Mouse (Mus musculus) stomach, embryonic 15.5 days (tissue): ENCODE data around the gene Eipr1. TPM values are rescaled to one million over a fixed set of nuclear protein-coding genes. Genes with fewer than 3 reads are reported as not detected.

ENCODE experiments used
- ATAC-seq: fragments of 200-750 bp; cut with Nextera tagmentation; 2 replicates; pipeline ENCODE4 v1.8.0; 2017; ENCODE audit warnings: low read depth, moderate number of reproducible peaks, moderate TSS enrichment; ENCODE audit not compliant: insufficient read depth, low FRiP score
- H3K27ac ChIP-seq: fragments of 300-500 bp; sonication (generic); 2 replicates; pipeline ENCODE4 v1.5.1; 2015; ENCODE audit warnings: mild to moderate bottlenecking, inconsistent platforms
- H3K27me3 ChIP-seq: fragments of 300-500 bp; sonication (generic); replicated peaks from 2 replicates; pipeline ENCODE4 v1.6.1; 2015; ENCODE audit warnings: inconsistent platforms
- H3K36me3 ChIP-seq: fragments of 300-500 bp; sonication (generic); 2 replicates; pipeline ENCODE4 v1.6.1; 2015; ENCODE audit warnings: inconsistent platforms
- H3K4me1 ChIP-seq: fragments of 300-500 bp; sonication (generic); 2 replicates; pipeline ENCODE4 v1.6.1; 2015; ENCODE audit warnings: inconsistent platforms
- H3K4me2 ChIP-seq: fragments of 300-500 bp; sonication (generic); 2 replicates; pipeline ENCODE4 v1.6.1; 2015; ENCODE audit warnings: mild to moderate bottlenecking, inconsistent platforms
- H3K4me3 ChIP-seq: fragments of 300-500 bp; sonication (generic); replicated peaks from 2 replicates; pipeline ENCODE4 v1.5.1; 2015; ENCODE audit warnings: inconsistent platforms
- H3K9ac ChIP-seq: fragments of 300-500 bp; sonication (generic); 2 replicates; pipeline ENCODE4 v1.6.1; 2015; ENCODE audit warnings: inconsistent platforms
- H3K9me3 ChIP-seq: fragments of 300-500 bp; sonication (generic); 2 replicates; pipeline ENCODE4 v1.6.1; 2016; ENCODE audit warnings: inconsistent platforms
- WGBS: fragments of 180-500 bp; shearing (Covaris S2); methylation state at CpG from one replicate; pipeline ENCODE4 v1.1.7; 2015; 5-methylcytosine and 5-hydroxymethylcytosine counted together
- polyA plus RNA-seq: library from polyadenylated mRNA; unstranded; fragments of >200 nt; fragmentation: Nextera tagmentation; extraction: Ambion mirVana; gene quantifications from 2 replicates; pipeline ENCODE4 v1.2.1, GENCODE M21; 2015

Gene Eipr1
- polyA plus RNA-seq, 1 experiment from 2014 or later: 29.7 TPM

DNA sequence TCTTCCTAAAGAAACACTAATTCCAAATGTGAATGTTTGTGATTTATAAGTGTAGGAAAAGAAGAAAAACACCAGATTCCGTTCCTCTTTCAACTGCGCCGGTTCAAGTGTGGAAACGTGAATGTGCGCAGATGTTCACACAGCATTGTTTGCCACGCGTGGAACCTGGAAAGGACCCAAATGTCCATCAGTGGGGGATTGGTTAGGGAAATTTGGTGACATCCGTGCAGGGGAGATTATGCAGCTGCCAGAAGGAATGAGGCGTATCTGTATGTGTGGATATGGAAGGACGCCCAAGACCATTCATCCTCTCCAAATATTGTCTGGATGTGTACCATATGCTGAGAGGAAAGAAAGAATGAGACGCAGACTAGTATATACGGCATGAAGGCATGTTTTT is 111.7 kb downstream of the Eipr1 start:
- Histone ChIP-seq H3K9me3 (no peaks in the 10 kb centered on the region), H3K4me3 (no peak overlapping the region), H3K9ac (no peak overlapping the region), H3K4me1 (peaks cover 3% of the 10 kb centered on the region; the same call in 1 of the 2 replicates), H3K36me3 (no peaks in the 10 kb centered on the region), H3K27me3 (no peaks in the 10 kb centered on the region), H3K4me2 (peak overlapping the region; percentile 16), H3K27ac (peak overlapping the region; percentile 59)
- 47% methylated on average over 12 of the region's 12 CpGs for WGBS
- peak; percentile 77; the same call in 1 of the 2 replicates for ATAC-seq

DNA sequence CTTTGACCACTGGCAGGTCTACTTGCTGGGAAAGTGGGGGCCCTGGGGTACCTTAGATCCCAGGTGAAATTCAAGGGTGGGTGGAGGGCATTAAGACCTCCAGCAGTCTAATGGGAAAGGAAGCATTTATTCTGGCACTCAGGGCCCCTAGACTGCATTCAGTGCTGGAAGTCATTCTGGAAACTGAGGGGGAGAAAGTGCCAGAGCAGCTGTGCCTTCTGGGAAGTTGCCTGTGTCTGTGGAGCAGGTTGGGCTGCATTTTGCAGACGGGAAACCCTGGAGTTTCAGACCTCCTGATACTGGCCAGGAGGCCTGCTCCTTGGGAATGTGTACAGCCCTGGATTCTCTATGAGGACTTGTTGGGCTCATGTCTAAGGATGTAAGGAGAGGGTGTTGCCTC is 114.5 kb downstream of the Eipr1 start:
- Histone ChIP-seq H3K4me1 (peaks cover 3% of the 10 kb centered on the region; the same call in 1 of the 2 replicates), H3K27ac (no peak overlapping the region), H3K9ac (no peak overlapping the region), H3K9me3 (no peaks in the 10 kb centered on the region), H3K36me3 (no peaks in the 10 kb centered on the region), H3K4me3 (no peak overlapping the region), H3K27me3 (no peaks in the 10 kb centered on the region), H3K4me2 (no peak overlapping the region)
- ATAC-seq: no peak
- WGBS: 58% methylated on average over 1 of the region's 1 CpGs

DNA sequence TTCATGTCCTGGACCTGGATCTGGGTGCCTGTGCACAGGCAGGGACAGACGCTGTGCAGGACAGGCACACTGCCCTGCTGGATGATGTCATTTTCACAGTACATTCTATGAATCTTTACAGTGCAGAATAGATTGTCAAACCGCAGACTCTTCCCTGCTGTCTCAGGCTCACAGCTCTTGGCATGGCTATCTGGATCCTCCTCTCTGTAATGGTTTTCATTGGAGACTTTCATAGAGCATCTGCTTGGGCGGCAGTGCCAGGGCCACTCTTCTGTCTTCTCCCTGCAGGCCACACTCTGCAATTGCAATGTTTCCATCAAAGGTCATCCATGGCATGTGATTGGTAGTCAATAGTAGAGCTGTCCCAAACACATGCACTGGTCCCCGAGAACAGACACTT is 117.2 kb downstream of the Eipr1 start:
- Histone ChIP-seq H3K4me1 (no peaks in the 10 kb centered on the region), H3K27me3 (no peaks in the 10 kb centered on the region), H3K9ac (no peak overlapping the region), H3K4me2 (no peak overlapping the region), H3K27ac (no peak overlapping the region), H3K4me3 (no peak overlapping the region), H3K36me3 (no peaks in the 10 kb centered on the region), H3K9me3 (no peaks in the 10 kb centered on the region)
- ATAC-seq: no peak
- WGBS: 88% methylated on average over 4 of the region's 4 CpGs

DNA sequence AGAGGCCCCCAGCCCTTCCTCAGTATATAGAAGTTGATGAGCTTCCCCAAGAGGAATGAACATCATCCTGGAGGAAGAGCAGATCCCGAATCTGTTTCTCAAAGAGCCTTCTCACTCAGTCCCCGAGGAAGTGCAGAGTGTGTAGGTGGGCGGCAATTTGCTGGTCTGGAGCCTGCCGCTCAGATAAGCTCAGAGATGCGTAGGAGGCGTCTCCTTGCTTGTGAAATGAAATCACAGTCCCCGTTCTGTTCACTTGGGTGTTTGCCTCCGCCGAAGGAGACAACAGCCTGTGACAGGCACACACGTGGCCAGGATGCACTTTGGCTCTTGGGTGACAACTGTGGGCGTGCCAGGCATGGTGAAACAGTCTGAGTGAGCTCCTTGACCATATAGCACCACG is 120.7 kb downstream of the Eipr1 start:
- 73% methylated on average over 12 of the region's 12 CpGs for WGBS
- no peak overlapping the region for H3K9ac ChIP-seq
- 0 out of 2 replicates have a peak, but pooled peaks cover 4% of the 10 kb centered on the region for H3K4me1 ChIP-seq
- no peak overlapping the region for H3K27ac ChIP-seq
- no peaks in the 10 kb centered on the region for H3K9me3 ChIP-seq
- no peak overlapping the region for H3K4me2 ChIP-seq
- no peaks in the 10 kb centered on the region for H3K27me3 ChIP-seq
- H3K4me3 ChIP-seq: no peak overlapping the region
- no peaks in the 10 kb centered on the region for H3K36me3 ChIP-seq
- ATAC-seq: no peak

DNA sequence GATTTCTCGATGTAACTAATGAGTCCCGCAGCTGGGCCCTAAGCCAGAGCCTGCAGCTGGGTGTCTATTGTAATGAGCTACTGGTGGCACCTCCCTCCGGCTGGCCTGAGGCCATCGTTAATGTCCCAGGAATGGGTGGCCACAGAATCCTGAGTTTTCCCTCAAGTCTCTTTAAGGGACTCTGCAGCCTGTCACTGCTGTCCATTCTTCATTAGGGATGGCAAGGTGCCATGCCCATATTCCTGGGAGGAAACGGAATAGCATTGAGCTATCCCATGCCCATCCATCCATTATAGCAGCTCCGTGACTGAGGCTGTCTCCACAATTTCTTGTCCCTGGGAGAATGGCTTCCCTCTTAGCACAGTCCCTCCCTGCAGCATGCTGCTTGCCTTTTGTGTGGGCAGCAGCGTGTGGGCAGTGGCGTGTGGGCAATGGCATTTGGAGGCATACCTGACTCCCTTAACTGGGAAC is 123.2 kb downstream of the Eipr1 start:
- no peak overlapping the region for H3K9ac ChIP-seq
- H3K9me3 ChIP-seq: no peaks in the 10 kb centered on the region
- no peak overlapping the region for H3K4me3 ChIP-seq
- WGBS: 75% methylated on average over 8 of the region's 8 CpGs
- H3K4me1 ChIP-seq: 0 out of 2 replicates have a peak, but pooled peaks cover 4% of the 10 kb centered on the region
- H3K27me3 ChIP-seq: no peaks in the 10 kb centered on the region
- H3K36me3 ChIP-seq: no peaks in the 10 kb centered on the region
- H3K27ac ChIP-seq: no peak overlapping the region
- H3K4me2 ChIP-seq: no peak overlapping the region
- ATAC-seq: no peak

DNA sequence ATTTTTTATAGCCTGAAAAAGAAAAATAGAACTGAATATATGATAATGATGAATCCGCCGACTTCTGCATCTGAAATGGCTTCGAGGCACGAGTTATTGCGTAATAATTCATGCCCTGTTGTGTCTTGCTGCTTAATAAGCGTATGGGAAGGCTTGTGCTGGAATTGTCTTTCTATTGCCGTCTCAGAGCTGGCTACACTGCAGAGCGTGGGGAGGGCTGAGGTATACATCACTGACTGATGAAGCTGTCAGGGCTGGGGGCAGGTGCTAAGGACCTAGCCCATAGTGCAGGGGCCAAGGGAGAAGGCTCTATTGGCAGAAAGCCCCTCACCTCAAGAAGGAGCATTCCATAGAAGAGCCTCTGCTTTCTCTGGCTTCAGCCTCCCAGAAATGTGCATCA is 123.9 kb downstream of the Eipr1 start:
- Histone ChIP-seq H3K9me3 (no peaks in the 10 kb centered on the region), H3K36me3 (no peaks in the 10 kb centered on the region), H3K4me1 (0 out of 2 replicates have a peak, but pooled peaks cover 4% of the 10 kb centered on the region), H3K4me2 (no peak overlapping the region), H3K9ac (no peak overlapping the region), H3K4me3 (no peak overlapping the region), H3K27ac (no peak overlapping the region), H3K27me3 (no peaks in the 10 kb centered on the region)
- WGBS: 65% methylated on average over 8 of the region's 8 CpGs
- ATAC-seq: no peak

DNA sequence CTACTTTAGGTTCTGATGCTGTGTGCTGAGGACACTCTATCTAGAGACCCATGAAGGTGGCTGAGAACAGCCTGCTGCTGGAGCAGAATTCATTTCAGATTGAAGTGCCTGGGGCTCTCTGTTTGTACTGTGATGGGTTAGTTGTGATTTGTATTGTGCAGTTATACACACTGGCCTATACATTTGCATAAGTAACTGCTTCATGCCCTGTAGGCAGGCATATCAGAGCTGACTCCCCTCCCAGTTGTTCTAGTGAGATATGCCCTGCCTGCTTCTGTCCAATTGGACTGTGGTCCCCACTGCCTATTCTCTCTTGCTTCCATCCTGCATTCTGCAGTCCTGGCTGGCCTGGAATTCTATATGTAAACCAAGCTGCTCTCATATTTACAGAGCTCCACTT is 128.9 kb downstream of the Eipr1 start:
- Histone ChIP-seq H3K4me2 (no peak overlapping the region), H3K9me3 (no peaks in the 10 kb centered on the region), H3K4me1 (no peaks in the 10 kb centered on the region), H3K27ac (no peak overlapping the region), H3K27me3 (no peaks in the 10 kb centered on the region), H3K4me3 (no peak overlapping the region), H3K9ac (no peak overlapping the region), H3K36me3 (no peaks in the 10 kb centered on the region)
- no peak for ATAC-seq

DNA sequence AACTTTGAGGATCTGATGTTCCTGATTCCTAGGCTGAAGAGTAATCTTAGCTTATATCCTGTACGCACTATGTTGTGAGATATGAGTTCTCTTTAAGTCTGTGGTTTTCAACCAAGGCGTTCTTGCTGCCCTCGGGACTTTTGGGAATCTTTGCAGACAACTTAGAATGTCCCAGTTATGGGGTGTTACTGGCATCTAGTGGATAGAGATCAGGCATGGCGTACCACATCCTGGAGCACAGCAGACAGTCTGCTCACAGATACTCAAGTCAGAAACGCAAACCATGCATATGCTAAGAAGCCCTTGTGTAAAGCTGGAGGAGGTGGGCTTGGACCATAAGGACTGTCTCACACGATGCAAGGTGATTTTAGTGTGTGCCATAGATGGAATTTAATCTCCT is 136.1 kb downstream of the Eipr1 start:
- no peaks in the 10 kb centered on the region for H3K36me3 ChIP-seq
- H3K4me2 ChIP-seq: no peak overlapping the region
- H3K27me3 ChIP-seq: no peaks in the 10 kb centered on the region
- WGBS: 84% methylated on average over 6 of the region's 6 CpGs
- no peaks in the 10 kb centered on the region for H3K9me3 ChIP-seq
- no peak overlapping the region for H3K9ac ChIP-seq
- H3K4me1 ChIP-seq: no peaks in the 10 kb centered on the region
- no peak for ATAC-seq
- no peak overlapping the region for H3K4me3 ChIP-seq
- no peak overlapping the region for H3K27ac ChIP-seq

DNA sequence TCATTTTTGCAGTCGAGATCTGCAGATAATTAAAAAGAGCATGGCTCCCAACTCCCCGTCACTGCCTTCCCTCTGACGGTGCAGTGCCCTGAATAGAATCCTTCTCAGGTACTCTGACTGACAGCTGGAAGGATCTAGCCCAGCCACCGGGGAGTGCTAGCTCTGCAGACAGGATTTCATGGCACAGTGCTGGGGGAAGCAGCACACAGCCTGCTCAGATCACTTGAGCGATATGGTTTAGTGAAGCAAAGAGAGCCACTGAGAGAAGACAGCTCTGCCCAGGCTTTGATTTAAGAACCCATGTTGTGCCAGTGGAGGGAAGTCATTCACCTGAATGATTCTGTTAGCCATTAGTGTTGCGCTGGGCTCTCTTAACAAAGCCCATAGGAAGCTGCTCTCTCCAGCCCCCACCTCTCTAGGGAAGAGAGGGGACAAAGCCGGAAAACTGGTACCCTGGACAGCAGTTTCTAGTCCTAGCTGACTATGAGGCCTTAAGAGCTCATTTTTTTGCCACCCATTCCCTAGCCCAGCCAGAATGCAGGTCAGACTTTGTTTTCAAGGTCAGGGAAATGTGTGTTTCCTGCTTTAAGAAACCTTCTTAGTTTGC is 137.6 kb downstream of the Eipr1 start:
- no peak overlapping the region for H3K4me2 ChIP-seq
- no peak overlapping the region for H3K9ac ChIP-seq
- H3K4me3 ChIP-seq: no peak overlapping the region
- 41% methylated on average over 7 of the region's 7 CpGs for WGBS
- H3K4me1 ChIP-seq: no peaks in the 10 kb centered on the region
- no peaks in the 10 kb centered on the region for H3K27me3 ChIP-seq
- H3K36me3 ChIP-seq: no peaks in the 10 kb centered on the region
- H3K27ac ChIP-seq: no peak overlapping the region
- H3K9me3 ChIP-seq: no peaks in the 10 kb centered on the region
- no peak for ATAC-seq

DNA sequence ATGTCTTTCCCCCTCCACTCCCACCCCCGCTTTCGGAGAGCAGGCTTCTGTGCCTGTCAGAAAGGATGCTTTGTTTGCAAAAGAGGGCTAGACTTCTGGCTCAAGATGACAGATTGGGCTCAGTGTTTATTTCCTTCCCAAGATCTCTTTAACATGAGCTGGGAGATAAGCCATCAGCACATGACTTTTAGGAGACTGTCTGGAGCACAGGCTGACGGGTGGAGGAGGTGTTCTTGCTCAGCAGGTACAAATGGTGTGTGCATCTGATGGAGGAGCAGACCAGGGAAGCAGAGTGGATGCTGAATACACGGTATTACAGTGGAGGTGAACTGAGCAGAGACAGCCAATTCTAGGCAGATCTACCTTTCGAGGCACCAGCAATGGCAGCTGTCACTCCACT is 139.9 kb downstream of the Eipr1 start:
- Histone ChIP-seq H3K27ac (no peak overlapping the region), H3K4me2 (no peak overlapping the region), H3K9me3 (no peaks in the 10 kb centered on the region), H3K4me1 (no peaks in the 10 kb centered on the region), H3K4me3 (no peak overlapping the region), H3K27me3 (no peaks in the 10 kb centered on the region), H3K36me3 (no peaks in the 10 kb centered on the region), H3K9ac (no peak overlapping the region)
- ATAC-seq: no peak
- 22% methylated on average over 5 of the region's 5 CpGs for WGBS

DNA sequence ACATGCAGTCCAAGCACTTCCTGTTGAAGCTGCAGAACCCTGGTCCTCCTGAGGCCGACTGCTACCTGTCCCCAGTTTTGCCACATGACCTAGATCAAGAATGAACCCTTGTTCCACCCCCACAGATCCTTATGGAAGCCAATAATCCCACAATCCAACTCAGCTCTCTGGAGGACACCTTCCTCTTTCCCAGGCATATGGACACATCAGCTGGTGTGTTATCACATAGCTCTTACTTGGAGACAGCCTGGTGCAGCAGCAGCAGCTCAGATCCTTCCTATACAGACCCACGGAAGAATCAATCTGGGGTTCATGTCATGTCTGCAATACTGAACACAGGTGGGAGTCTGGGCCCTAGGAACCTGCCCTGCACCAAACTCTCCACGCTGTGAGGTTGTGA is 145.0 kb downstream of the Eipr1 start:
- no peak overlapping the region for H3K9ac ChIP-seq
- no peak for ATAC-seq
- H3K4me3 ChIP-seq: no peak overlapping the region
- no peaks in the 10 kb centered on the region for H3K36me3 ChIP-seq
- no peaks in the 10 kb centered on the region for H3K9me3 ChIP-seq
- H3K27me3 ChIP-seq: no peaks in the 10 kb centered on the region
- H3K4me2 ChIP-seq: no peak overlapping the region
- H3K4me1 ChIP-seq: no peaks in the 10 kb centered on the region
- no peak overlapping the region for H3K27ac ChIP-seq
- WGBS: 69% methylated on average over 3 of the region's 3 CpGs

DNA sequence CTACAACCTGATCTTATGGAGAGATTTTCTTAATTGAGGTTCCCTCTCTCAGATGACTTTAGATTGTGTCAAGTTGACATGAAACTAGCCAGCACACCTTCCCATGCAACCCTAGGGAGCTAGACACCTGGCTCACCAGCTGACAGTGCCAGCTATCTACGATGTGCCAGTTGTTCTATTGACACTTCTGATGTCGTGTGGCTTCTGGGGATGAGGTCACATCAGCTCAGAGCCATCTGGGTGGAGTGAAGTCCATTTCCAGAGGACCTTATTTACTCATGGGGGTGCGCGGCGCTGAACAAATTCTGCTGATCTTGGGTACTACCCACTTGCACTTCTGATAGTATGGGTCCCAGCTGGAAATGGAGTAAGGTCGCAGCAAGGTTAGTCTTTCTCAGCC is 146.7 kb downstream of the Eipr1 start:
- no peaks in the 10 kb centered on the region for H3K36me3 ChIP-seq
- 89% methylated on average over 6 of the region's 6 CpGs for WGBS
- no peaks in the 10 kb centered on the region for H3K27me3 ChIP-seq
- H3K4me2 ChIP-seq: no peak overlapping the region
- no peak for ATAC-seq
- no peaks in the 10 kb centered on the region for H3K4me1 ChIP-seq
- no peak overlapping the region for H3K9ac ChIP-seq
- no peaks in the 10 kb centered on the region for H3K9me3 ChIP-seq
- H3K4me3 ChIP-seq: no peak overlapping the region
- no peak overlapping the region for H3K27ac ChIP-seq

DNA sequence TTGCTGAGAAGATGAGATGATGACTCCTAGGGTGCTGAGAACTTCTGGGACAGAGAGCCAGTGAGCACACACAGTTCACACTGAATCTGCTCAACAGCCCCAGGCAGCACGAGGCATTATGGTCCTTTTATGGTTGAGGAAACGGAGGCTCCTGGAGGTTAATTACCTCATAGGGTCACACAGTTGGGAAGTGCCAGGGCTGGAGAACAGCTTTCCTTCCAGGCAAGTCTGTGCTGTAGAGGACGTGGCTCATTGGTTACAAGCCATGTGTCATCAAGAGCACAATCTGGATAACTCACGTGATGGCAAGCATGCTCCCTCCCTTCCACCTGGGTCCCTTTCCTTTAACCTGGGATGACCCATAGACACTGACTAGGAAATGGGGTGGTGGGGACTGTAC is 148.1 kb downstream of the Eipr1 start:
- Histone ChIP-seq H3K36me3 (no peaks in the 10 kb centered on the region), H3K9me3 (no peaks in the 10 kb centered on the region), H3K4me1 (no peaks in the 10 kb centered on the region), H3K27me3 (no peaks in the 10 kb centered on the region), H3K9ac (no peak overlapping the region), H3K27ac (no peak overlapping the region), H3K4me3 (no peak overlapping the region), H3K4me2 (no peak overlapping the region)
- 55% methylated on average over 4 of the region's 4 CpGs for WGBS
- ATAC-seq: no peak
